Mouse (Mus musculus): ENCODE data around the gene Zwilch. TPM values are rescaled to one million over a fixed set of nuclear protein-coding genes. Genes with fewer than 3 reads are reported as not detected.

Zwilch gene
- total and polyA plus RNA-seq, 3 experiments, result 49.3 to 74.1 (median 72.8) TPM

- no peak for TF ChIP-seq GABPA (IDR thresholded peaks at IDR 0.05; ENCODE audit: insufficient replicate concordance, low read depth, low read length)
- TF ChIP-seq BHLHE40 (IDR thresholded peaks at IDR 0.05; ENCODE audit: low read depth, low read length), result no peak
- no peak for TF ChIP-seq CHD2 (IDR thresholded peaks at IDR 0.05; ENCODE audit: low read length)
- TF ChIP-seq TCF12 (IDR thresholded peaks at IDR 0.05; ENCODE audit: low read depth, low read length), result no peak
- TF ChIP-seq ZMIZ1 (IDR thresholded peaks at IDR 0.05; ENCODE audit: low read depth, low read length), result no peak
- TF ChIP-seq NELFE (IDR thresholded peaks at IDR 0.05; ENCODE audit: low read depth, low read length), result no peak
- TF ChIP-seq ELF1 (IDR thresholded peaks at IDR 0.05; ENCODE audit: low read depth, low read length), result no peak
- no peak for TF ChIP-seq MAX (IDR thresholded peaks at IDR 0.05; ENCODE audit: low read length)
- TF ChIP-seq ZKSCAN1 (IDR thresholded peaks at IDR 0.05; ENCODE audit: borderline replicate concordance, low read depth, low read length), result no peak
- TF ChIP-seq ETS1 (conservative IDR thresholded peaks at IDR 0.05; ENCODE audit: low read depth, low read length), result no peak
- no peak for TF ChIP-seq USF1 (IDR thresholded peaks at IDR 0.05; ENCODE audit: low read depth, low read length)
- no peak for TF ChIP-seq IRF4 (IDR thresholded peaks at IDR 0.05; ENCODE audit: low read depth, low read length)
- TF ChIP-seq MYC (IDR thresholded peaks at IDR 0.05; ENCODE audit: low read depth, low read length), result no peak
- no peak for TF ChIP-seq NRF1 (IDR thresholded peaks at IDR 0.05; ENCODE audit: low read depth, low read length)
- TF ChIP-seq SIN3A (IDR thresholded peaks at IDR 0.05; ENCODE audit: low read length), result no peak
- no peak for TF ChIP-seq SMC3 (IDR thresholded peaks at IDR 0.05; ENCODE audit: low read depth, low read length)
- no peak for TF ChIP-seq RAD21 (IDR thresholded peaks at IDR 0.05; ENCODE audit: low read depth, low read length)
- no peak for TF ChIP-seq MAZ (IDR thresholded peaks at IDR 0.05; ENCODE audit: low read depth, low read length)
- no peak for TF ChIP-seq USF2 (conservative IDR thresholded peaks at IDR 0.05; ENCODE audit: low read depth, low read length)
- Histone ChIP-seq H3K9ac (ENCODE audit: insufficient read depth, low read depth) (no peak overlapping the region), H3K79me2 (replicated peaks; ENCODE audit: control insufficient read depth, extremely low read depth, insufficient read depth, poor library complexity, severe bottlenecking) (no peaks in the 10 kb centered on the region), H3K27ac (ENCODE audit: insufficient read depth, low read depth) (no peak overlapping the region), H3K4me3 (replicated peaks in 1 of 3; ENCODE audit: low read depth in 2 of 3, low read length in 2 of 3, poor library complexity in 1 of 3) (no peak overlapping the region), H3K9me3 (replicated peaks; ENCODE audit: low read length) (peaks cover 5% of the 10 kb centered on the region), H3K27me3 (replicated peaks) (no peaks in the 10 kb centered on the region), H3K4me1 (ENCODE audit: control insufficient read depth in 1 of 2, insufficient read depth in 2 of 2) (0 out of 4 replicates have a peak, but pooled peaks cover 0 to 3% of the 10 kb centered on the region in 2 experiments), H3K4me2 (ENCODE audit: insufficient read depth, low read depth, poor library complexity, severe bottlenecking) (no peak overlapping the region), H3K36me3 (replicated peaks in 1 of 2; ENCODE audit: control insufficient read depth in 1 of 2, insufficient read depth in 1 of 2, low read length in 1 of 2) (no peaks in the 10 kb centered on the region)
- DNase-seq (ENCODE audit: extremely low read depth), result no peak
- in situ Hi-C loops (cut with MboI; ENCODE audit: low pct_ligation_motif_present, low pct_unique_long_range_greater_than_20kb, low sequenced_read_pairs) (no loop called here), dilution Hi-C loops (cut with MboI; ENCODE audit: extremely low pct_ligation_motif_present, extremely low pct_unique_long_range_greater_than_20kb, low sequenced_read_pairs) (no loop called here)
These were observed 50.3 kb downstream of the Zwilch start for GRCm38 (mm10) chr9:64122601-64123000.

- Histone ChIP-seq H3K4me2 (ENCODE audit: insufficient read depth, low read depth, poor library complexity, severe bottlenecking) (peak overlapping the region; percentile 34), H3K9ac (ENCODE audit: insufficient read depth, low read depth) (no peak overlapping the region), H3K27ac (ENCODE audit: insufficient read depth, low read depth) (no peak overlapping the region), H3K79me2 (replicated peaks; ENCODE audit: control insufficient read depth, extremely low read depth, insufficient read depth, poor library complexity, severe bottlenecking) (no peaks in the 10 kb centered on the region), H3K4me1 (ENCODE audit: control insufficient read depth in 1 of 2, insufficient read depth in 2 of 2) (0 out of 4 replicates have a peak, but pooled peaks cover 0 to 3% of the 10 kb centered on the region in 2 experiments), H3K9me3 (replicated peaks; ENCODE audit: low read length) (no peaks in the 10 kb centered on the region), H3K36me3 (replicated peaks in 1 of 2; ENCODE audit: control insufficient read depth in 1 of 2, insufficient read depth in 1 of 2, low read length in 1 of 2) (no peaks in the 10 kb centered on the region), H3K4me3 (replicated peaks in 1 of 3; ENCODE audit: low read depth in 2 of 3, low read length in 2 of 3, poor library complexity in 1 of 3) (peak overlapping the region in 2 of 3 experiments; percentile 18 to 39), H3K27me3 (replicated peaks) (no peaks in the 10 kb centered on the region)
- peak; percentile 46 for DNase-seq (ENCODE audit: extremely low read depth)
- TF ChIP-seq RAD21 (IDR thresholded peaks at IDR 0.05; ENCODE audit: low read depth, low read length) (no peak), KAT2A (IDR thresholded peaks at IDR 0.05; ENCODE audit: insufficient replicate concordance, low read length) (no peak), TBP (conservative IDR thresholded peaks at IDR 0.05; ENCODE audit: low read depth, low read length) (peak; percentile 81), MYC (IDR thresholded peaks at IDR 0.05; ENCODE audit: low read depth, low read length) (no peak), ZMIZ1 (IDR thresholded peaks at IDR 0.05; ENCODE audit: low read depth, low read length) (no peak)
- dilution Hi-C loops (cut with MboI; ENCODE audit: extremely low pct_ligation_motif_present, extremely low pct_unique_long_range_greater_than_20kb, low sequenced_read_pairs), result no loop called here
- in situ Hi-C loops (cut with MboI; ENCODE audit: low pct_ligation_motif_present, low pct_unique_long_range_greater_than_20kb, low sequenced_read_pairs), result no loop called here
These were observed 52.2 kb downstream of the Zwilch start for GRCm38 (mm10) chr9:64120584-64121277.
